Mouse (Mus musculus) neural tube, embryonic 14.5 days (tissue): Measurements from ENCODE around the gene Kera. TPM values are rescaled to one million over a fixed set of nuclear protein-coding genes. Genes with fewer than 3 reads are reported as not detected.

Experiments used
- ATAC-seq: fragments of 200-750 bp; cut with Nextera tagmentation; 2 replicates; pipeline ENCODE4 v1.8.0; 2017; ENCODE audit warnings: low read depth, mild to moderate bottlenecking, moderate TSS enrichment, moderate library complexity
- H3K27ac ChIP-seq: fragments of 300-500 bp; sonication (generic); 2 replicates; pipeline ENCODE4 v1.5.1; 2014; ENCODE audit warnings: low read depth, mild to moderate bottlenecking, control low read depth, low read length, moderate library complexity, mixed read lengths
- H3K27me3 ChIP-seq: fragments of 300-500 bp; sonication (generic); 2 replicates; pipeline ENCODE4 v1.6.1; 2014; ENCODE audit warnings: low read length; ENCODE audit not compliant: control insufficient read depth, insufficient read depth
- H3K36me3 ChIP-seq: fragments of 300-500 bp; sonication (generic); 2 replicates; pipeline ENCODE4 v1.6.1; 2014; ENCODE audit warnings: low read length, mixed read lengths; ENCODE audit not compliant: control insufficient read depth, insufficient read depth
- H3K4me1 ChIP-seq: fragments of 300-500 bp; sonication (generic); 2 replicates; pipeline ENCODE4 v1.6.1; 2014; ENCODE audit warnings: low read length; ENCODE audit not compliant: control insufficient read depth, insufficient read depth
- H3K4me2 ChIP-seq: fragments of 300-500 bp; sonication (generic); 2 replicates; pipeline ENCODE4 v1.6.1; 2014; ENCODE audit warnings: mild to moderate bottlenecking, low read depth, low read length, control low read depth
- H3K4me3 ChIP-seq: fragments of 300-500 bp; sonication (generic); 2 replicates; pipeline ENCODE4 v1.5.1; 2014; ENCODE audit warnings: low read depth, low read length, control low read depth, mixed read lengths
- H3K9ac ChIP-seq: fragments of 300-500 bp; sonication (generic); replicated peaks from 2 replicates; pipeline ENCODE4 v1.6.1; 2014; ENCODE audit warnings: low read depth, mild to moderate bottlenecking, control low read depth, low read length, mixed read lengths
- H3K9me3 ChIP-seq: fragments of 300-500 bp; sonication (generic); 2 replicates; pipeline ENCODE4 v1.6.1; 2016; ENCODE audit warnings: low read length; ENCODE audit not compliant: control insufficient read depth
- WGBS: fragments of 180-500 bp; shearing (Covaris S2); extraction: QIAGEN DNeasy Blood & Tissue Kit; methylation state at CpG from one replicate; pipeline ENCODE4 v1.1.7; 2014; 5-methylcytosine and 5-hydroxymethylcytosine counted together
- polyA plus RNA-seq: library from polyadenylated mRNA; unstranded; fragments of >200 nt; fragmentation: Nextera tagmentation; extraction: Ambion mirVana; gene quantifications from 2 replicates; pipeline ENCODE4 v1.2.1, GENCODE M21; 2014

Kera gene
- polyA plus RNA-seq, 1 experiment from 2014 or later, result not detected

- H3K4me2 ChIP-seq, result no peak overlapping the region
- no peaks in the 10 kb centered on the region for H3K9me3 ChIP-seq
- no peak overlapping the region for H3K4me3 ChIP-seq
- no peaks in the 10 kb centered on the region for H3K4me1 ChIP-seq
- no peak overlapping the region for H3K9ac ChIP-seq
- WGBS, result 69% methylated on average over 2 of the region's 2 CpGs
- no peak for ATAC-seq
- H3K27ac ChIP-seq, result no peak overlapping the region
- H3K36me3 ChIP-seq, result no peaks in the 10 kb centered on the region
- H3K27me3 ChIP-seq, result no peaks in the 10 kb centered on the region
Measured at GRCm38 (mm10) chr10:97650334-97650733, 43.7 kb downstream of the Kera start.

- Histone ChIP-seq H3K9me3 (no peaks in the 10 kb centered on the region), H3K4me2 (no peak overlapping the region), H3K4me3 (no peak overlapping the region), H3K9ac (no peak overlapping the region), H3K27me3 (no peaks in the 10 kb centered on the region), H3K4me1 (no peaks in the 10 kb centered on the region), H3K36me3 (no peaks in the 10 kb centered on the region), H3K27ac (no peak overlapping the region)
- ATAC-seq, result no peak
- 84% methylated on average over 1 of the region's 1 CpGs for WGBS
Measured at GRCm38 (mm10) chr10:97659489-97659888, 52.8 kb downstream of the Kera start.

Other genes starting within 250 kb of the Kera start
- gene Dcn, start 127.3 kb upstream of the Kera start, polyA plus RNA-seq, result 28.5 and 152 TPM in 2 replicates
- gene Lum, start 41.8 kb upstream of the Kera start, polyA plus RNA-seq, result 0.70 and 29.8 TPM in 2 replicates
- 0.15 TPM in 1 of 2 replicates, not detected in the other for gene Epyc, start 37.2 kb downstream of the Kera start, polyA plus RNA-seq
- not detected in 2 replicates for gene Ccer1, start 86.2 kb downstream of the Kera start, polyA plus RNA-seq
- not detected in 2 replicates for gene C030005K15Rik, start 119.9 kb downstream of the Kera start, polyA plus RNA-seq